ENCODE assay signal across 8 mouse cellular contexts in the genomic region with DNA sequence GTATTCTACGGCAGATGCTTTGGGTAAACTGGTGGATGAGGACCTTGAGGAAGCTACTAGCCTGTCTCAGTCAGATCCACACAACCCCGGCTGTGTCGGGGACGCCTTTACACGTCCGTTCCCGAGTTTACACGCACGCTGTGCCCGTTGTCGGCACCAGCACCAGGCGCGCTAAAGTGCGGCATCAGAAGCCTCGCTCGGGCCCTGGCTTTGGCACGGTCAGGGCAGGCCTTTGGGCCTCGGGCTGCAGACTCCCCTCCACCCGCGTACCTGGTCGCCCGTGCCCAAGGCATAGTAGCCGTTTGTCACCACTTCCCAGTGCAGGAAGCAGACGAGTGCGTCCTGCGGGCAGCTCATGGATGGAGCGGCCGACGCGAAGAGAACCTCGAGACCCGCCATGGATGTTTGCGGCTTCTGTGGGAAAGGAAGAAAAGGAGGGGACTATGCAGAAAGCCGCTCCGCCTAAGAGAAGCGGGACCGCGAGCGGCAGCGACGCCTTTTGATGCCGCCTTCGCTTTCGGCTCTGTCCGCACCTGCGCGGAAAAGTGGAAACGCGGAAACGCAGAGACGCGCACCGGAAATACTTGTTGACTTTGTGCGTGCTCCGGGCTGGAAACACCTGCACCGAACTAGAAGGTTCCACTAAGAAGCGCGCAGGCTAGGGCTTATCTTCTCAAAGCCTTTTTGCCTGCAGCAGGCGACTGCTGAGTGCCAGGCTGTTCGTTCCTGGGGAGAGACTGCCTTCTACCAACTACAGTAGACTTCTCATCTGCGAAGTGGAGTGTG. TPM values are rescaled to one million over a fixed set of nuclear protein-coding genes. Genes with fewer than 3 reads are reported as not detected.
A peak's percentile ranks its signal among the peaks of the same experiment; 100 is the strongest.
DNase-seq lines count a peak whose midpoint lies in the region; ATAC-seq and TF ChIP-seq lines count a peak whose summit lies in the region.

No protein-coding gene starts in this region.

- peak overlapping the region; percentile 75 for H3K4me3 ChIP-seq in C2C12 (ENCODE audit: insufficient read depth, poor library complexity, severe bottlenecking)
- H3K4me3 ChIP-seq in erythroblast, embryonic 14.5 days (replicated peaks), result peak overlapping the region; percentile 79
- peak overlapping the region; percentile 63 for H3K4me3 ChIP-seq in heart, embryonic 11.5 days (ENCODE audit: low read depth, low read length)
- peak overlapping the region; percentile 95 for H3K4me3 ChIP-seq in kidney, postnatal 0 days (replicated peaks; ENCODE audit: low read depth, low read length)
- peak overlapping the region; percentile 84 for H3K4me3 ChIP-seq in liver, embryonic 11.5 days (ENCODE audit: low read depth, low read length)
- H3K4me3 ChIP-seq in stomach, embryonic 14.5 days (ENCODE audit: low read depth, low read length), result peak overlapping the region; percentile 80

- H3K36me3 ChIP-seq in C2C12 (ENCODE audit: control insufficient read depth, insufficient read depth), result peaks cover 7% of the 10 kb centered on the region
- H3K36me3 ChIP-seq in erythroblast, embryonic 14.5 days (ENCODE audit: control insufficient read depth), result peaks cover 39% of the 10 kb centered on the region
- no peaks in the 10 kb centered on the region for H3K36me3 ChIP-seq in heart, embryonic 11.5 days (ENCODE audit: control insufficient read depth, insufficient read depth, low read length)
- H3K36me3 ChIP-seq in kidney, postnatal 0 days (ENCODE audit: insufficient read depth, low read length), result no peaks in the 10 kb centered on the region
- H3K36me3 ChIP-seq in liver, embryonic 11.5 days (ENCODE audit: control insufficient read depth, insufficient read depth, low read length), result no peaks in the 10 kb centered on the region
- H3K36me3 ChIP-seq in stomach, embryonic 14.5 days (ENCODE audit: control insufficient read depth, insufficient read depth, low read length), result no peaks in the 10 kb centered on the region

- H3K9me3 ChIP-seq in erythroblast, embryonic 14.5 days (ENCODE audit: control insufficient read depth, low read length), result no peaks in the 10 kb centered on the region
- H3K9me3 ChIP-seq in heart, embryonic 11.5 days (replicated peaks; ENCODE audit: control insufficient read depth, low read length), result no peaks in the 10 kb centered on the region
- no peaks in the 10 kb centered on the region for H3K9me3 ChIP-seq in kidney, postnatal 0 days (replicated peaks; ENCODE audit: low read length)
- no peaks in the 10 kb centered on the region for H3K9me3 ChIP-seq in liver, embryonic 11.5 days (ENCODE audit: control insufficient read depth, low read length)
- H3K9me3 ChIP-seq in stomach, embryonic 14.5 days (ENCODE audit: control insufficient read depth, low read depth, low read length), result no peaks in the 10 kb centered on the region

- peaks cover 45% of the 10 kb centered on the region for H3K79me2 ChIP-seq in C2C12 (ENCODE audit: control insufficient read depth, insufficient read depth)

- no peak overlapping the region for H3K27ac ChIP-seq in heart, embryonic 11.5 days (ENCODE audit: low read depth, low read length)
- peak overlapping the region; percentile 74 for H3K27ac ChIP-seq in kidney, postnatal 0 days
- peak overlapping the region; percentile 68 for H3K27ac ChIP-seq in liver, embryonic 11.5 days (ENCODE audit: low read depth, low read length)
- H3K27ac ChIP-seq in stomach, embryonic 14.5 days (ENCODE audit: low read length), result 0 out of 2 replicates have a peak overlapping the region, but pooled peaks have one; percentile 45

- H3K4me1 ChIP-seq in erythroblast, embryonic 14.5 days (ENCODE audit: control insufficient read depth), result peaks cover 86% of the 10 kb centered on the region
- H3K4me1 ChIP-seq in heart, embryonic 11.5 days (ENCODE audit: control insufficient read depth, insufficient read depth, low read length), result peaks cover 5% of the 10 kb centered on the region; the same call in 1 of the 2 replicates
- peaks cover 15% of the 10 kb centered on the region; the same call in 1 of the 2 replicates for H3K4me1 ChIP-seq in kidney, postnatal 0 days (replicated peaks; ENCODE audit: insufficient read depth, low read length)
- H3K4me1 ChIP-seq in liver, embryonic 11.5 days (replicated peaks; ENCODE audit: control insufficient read depth, insufficient read depth, low read length), result peaks cover 27% of the 10 kb centered on the region
- peaks cover 6% of the 10 kb centered on the region; the same call in 1 of the 2 replicates for H3K4me1 ChIP-seq in stomach, embryonic 14.5 days (ENCODE audit: control insufficient read depth, insufficient read depth, low read length)

- TF ChIP-seq CTCF in C2C12 (IDR thresholded peaks at IDR 0.05; ENCODE audit: control insufficient read depth, insufficient read depth, insufficient read length), result no peak
- no peak for TF ChIP-seq CTCF in brain, embryonic 14.5 days (IDR thresholded peaks at IDR 0.05; ENCODE audit: borderline replicate concordance, extremely low read depth, insufficient read depth, insufficient read length)
- 0 out of 2 replicates have a peak, but pooled peaks have one; percentile 3 for TF ChIP-seq CTCF in kidney, postnatal 0 days (IDR thresholded peaks at IDR 0.05; ENCODE audit: low read depth)

- H3K4me2 ChIP-seq in heart, embryonic 11.5 days, result peak overlapping the region; percentile 85
- peak overlapping the region; percentile 93 for H3K4me2 ChIP-seq in kidney, postnatal 0 days (ENCODE audit: low read length)
- peak overlapping the region; percentile 82 for H3K4me2 ChIP-seq in liver, embryonic 11.5 days
- peak overlapping the region; percentile 42 for H3K4me2 ChIP-seq in stomach, embryonic 14.5 days (replicated peaks; ENCODE audit: low read depth, low read length)

- peak; percentile 97 for DNase-seq in brain, embryonic 14.5 days (ENCODE audit: low read depth)
- DNase-seq in kidney, postnatal 0 days (ENCODE audit: low spot score), result peak; percentile 89
- DNase-seq in liver, embryonic 11.5 days (ENCODE audit: low spot score), result peak; percentile 82
- DNase-seq in naive thymus-derived CD4-positive, alpha-beta T cell, adult 2 months (ENCODE audit: low read depth), result peak; percentile 94

- peak overlapping the region; percentile 77 for H3K9ac ChIP-seq in heart, embryonic 11.5 days (ENCODE audit: low read depth, low read length)
- H3K9ac ChIP-seq in kidney, postnatal 0 days (ENCODE audit: low read depth, low read length), result peak overlapping the region; percentile 84
- H3K9ac ChIP-seq in liver, embryonic 11.5 days (ENCODE audit: low read depth, low read length), result peak overlapping the region; percentile 92
- H3K9ac ChIP-seq in stomach, embryonic 14.5 days (replicated peaks; ENCODE audit: low read depth, low read length), result peak overlapping the region; percentile 59

- WGBS in heart, embryonic 11.5 days (ENCODE audit: insufficient replicate concordance), result under 1% methylated on average over 61 of the region's 61 CpGs
- under 1% methylated on average over 61 of the region's 61 CpGs for WGBS in kidney, postnatal 0 days
- under 1% methylated on average over 61 of the region's 61 CpGs for WGBS in liver, embryonic 11.5 days
- WGBS in stomach, embryonic 14.5 days, result under 1% methylated on average over 61 of the region's 61 CpGs

- peaks cover 16% of the 10 kb centered on the region for H3K79me3 ChIP-seq in C2C12 (ENCODE audit: low read depth)

- no peaks in the 10 kb centered on the region for H3K27me3 ChIP-seq in C2C12 (ENCODE audit: control insufficient read depth, insufficient read depth, insufficient read length)
- peaks cover under 1% of the 10 kb centered on the region; the same call in 1 of the 2 replicates for H3K27me3 ChIP-seq in erythroblast, embryonic 14.5 days (ENCODE audit: control insufficient read depth)
- no peaks in the 10 kb centered on the region for H3K27me3 ChIP-seq in heart, embryonic 11.5 days (ENCODE audit: control insufficient read depth, insufficient read depth, low read length)
- H3K27me3 ChIP-seq in kidney, postnatal 0 days (ENCODE audit: insufficient read depth, low read length), result no peaks in the 10 kb centered on the region
- no peaks in the 10 kb centered on the region; the same call in none of the 2 replicates for H3K27me3 ChIP-seq in liver, embryonic 11.5 days (replicated peaks; ENCODE audit: control insufficient read depth, insufficient read depth, low read length)
- no peaks in the 10 kb centered on the region for H3K27me3 ChIP-seq in stomach, embryonic 14.5 days (ENCODE audit: control insufficient read depth, insufficient read depth, low read length)

- H3ac ChIP-seq in C2C12 (ENCODE audit: control insufficient read depth, insufficient read length, low read depth), result peak overlapping the region; percentile 78

- peak; percentile 58; the same call in 1 of the 2 replicates for TF ChIP-seq POLR2A in brain, embryonic 14.5 days (IDR thresholded peaks at IDR 0.05; ENCODE audit: borderline replicate concordance, extremely low read depth, insufficient read depth, insufficient read length, poor library complexity, severe bottlenecking)

- peak; percentile 87 for ATAC-seq in heart, embryonic 11.5 days (replicated peaks; ENCODE audit: insufficient number of reproducible peaks, low FRiP score, low TSS enrichment)
- peak; percentile 85 for ATAC-seq in kidney, postnatal 0 days (replicated peaks; ENCODE audit: low FRiP score, low read depth)
- ATAC-seq in liver, embryonic 11.5 days (replicated peaks; ENCODE audit: low FRiP score), result peak; percentile 85
- peak; percentile 87 for ATAC-seq in stomach, embryonic 14.5 days (ENCODE audit: insufficient number of reproducible peaks, insufficient read depth, low FRiP score, low read depth)

TF ChIP-seq in C2C12, 6 proteins besides CTCF, POLR2A, EP300 and RAD21 (continues in another document):
- TF ChIP-seq FOSL1 (IDR thresholded peaks at IDR 0.05; ENCODE audit: insufficient read depth, low read length, poor library complexity, severe bottlenecking), result no peak
- TF ChIP-seq CEBPB (IDR thresholded peaks at IDR 0.05; ENCODE audit: low read depth), result no peak
- no peak for TF ChIP-seq MAX (IDR thresholded peaks at IDR 0.05)

RNA-seq across cellular contexts. Expression of gene Psmf1, which starts 3.1 kb away (rescaled TPM):
- 27.9 TPM for polyA plus RNA-seq in C2C12 (2012; fragmentation: generic; extraction: Trizol)
- polyA plus RNA-seq in brain, embryonic 14.5 days (2012; rRNA removed), result 52.8 and 55.9 TPM in 2 replicates
- polyA plus RNA-seq in erythroblast, embryonic 14.5 days (2012), result 5.2 and 15.3 TPM in 2 replicates
- polyA plus RNA-seq in heart, embryonic 11.5 days (2014; fragmentation: Nextera tagmentation; extraction: Ambion mirVana), result 30.7 and 33.6 TPM in 2 replicates
- polyA plus RNA-seq in kidney, postnatal 0 days (2015; fragmentation: Nextera tagmentation; extraction: Ambion mirVana), result 45.1 and 46.6 TPM in 2 replicates
- polyA plus RNA-seq in liver, embryonic 11.5 days (2014; fragmentation: Nextera tagmentation; extraction: Ambion mirVana), result 61.4 and 63.8 TPM in 2 replicates
- polyA plus RNA-seq in stomach, embryonic 14.5 days (2014; fragmentation: Nextera tagmentation; extraction: Ambion mirVana), result 43.1 and 44.3 TPM in 2 replicates

RNA-seq across cellular contexts. Expression of gene Tmem74b, which starts 39.1 kb away (rescaled TPM):
- 0.02 TPM for polyA plus RNA-seq in C2C12 (2012; fragmentation: generic; extraction: Trizol)
- 22.7 and 23.4 TPM in 2 replicates for polyA plus RNA-seq in brain, embryonic 14.5 days (2012; rRNA removed)
- polyA plus RNA-seq in erythroblast, embryonic 14.5 days (2012), result not detected in 2 replicates
- polyA plus RNA-seq in heart, embryonic 11.5 days (2014; fragmentation: Nextera tagmentation; extraction: Ambion mirVana), result 1.4 and 2.7 TPM in 2 replicates
- polyA plus RNA-seq in kidney, postnatal 0 days (2015; fragmentation: Nextera tagmentation; extraction: Ambion mirVana), result 0.38 and 0.40 TPM in 2 replicates
- polyA plus RNA-seq in liver, embryonic 11.5 days (2014; fragmentation: Nextera tagmentation; extraction: Ambion mirVana), result 0.32 and 0.62 TPM in 2 replicates
- 1.1 and 1.6 TPM in 2 replicates for polyA plus RNA-seq in stomach, embryonic 14.5 days (2014; fragmentation: Nextera tagmentation; extraction: Ambion mirVana)

Comparison
In these comparisons a context has a peak if more than half of its experiments do, and no peak if none do; other contexts are left out.
1. H3K4me2 ChIP-seq: peak in every context shown above with its lines; median percentile 93 in kidney, postnatal 0 days; 85 in heart, embryonic 11.5 days; 82 in liver, embryonic 11.5 days; 42 in stomach, embryonic 14.5 days.